Mouse (Mus musculus): Measurements from ENCODE around the gene Smoc2. TPM values are rescaled to one million over a fixed set of nuclear protein-coding genes. Genes with fewer than 3 reads are reported as not detected.

The Smoc2 gene
- polyA plus RNA-seq, 1 experiment from 2014 or later, result 11.8 TPM

DNA sequence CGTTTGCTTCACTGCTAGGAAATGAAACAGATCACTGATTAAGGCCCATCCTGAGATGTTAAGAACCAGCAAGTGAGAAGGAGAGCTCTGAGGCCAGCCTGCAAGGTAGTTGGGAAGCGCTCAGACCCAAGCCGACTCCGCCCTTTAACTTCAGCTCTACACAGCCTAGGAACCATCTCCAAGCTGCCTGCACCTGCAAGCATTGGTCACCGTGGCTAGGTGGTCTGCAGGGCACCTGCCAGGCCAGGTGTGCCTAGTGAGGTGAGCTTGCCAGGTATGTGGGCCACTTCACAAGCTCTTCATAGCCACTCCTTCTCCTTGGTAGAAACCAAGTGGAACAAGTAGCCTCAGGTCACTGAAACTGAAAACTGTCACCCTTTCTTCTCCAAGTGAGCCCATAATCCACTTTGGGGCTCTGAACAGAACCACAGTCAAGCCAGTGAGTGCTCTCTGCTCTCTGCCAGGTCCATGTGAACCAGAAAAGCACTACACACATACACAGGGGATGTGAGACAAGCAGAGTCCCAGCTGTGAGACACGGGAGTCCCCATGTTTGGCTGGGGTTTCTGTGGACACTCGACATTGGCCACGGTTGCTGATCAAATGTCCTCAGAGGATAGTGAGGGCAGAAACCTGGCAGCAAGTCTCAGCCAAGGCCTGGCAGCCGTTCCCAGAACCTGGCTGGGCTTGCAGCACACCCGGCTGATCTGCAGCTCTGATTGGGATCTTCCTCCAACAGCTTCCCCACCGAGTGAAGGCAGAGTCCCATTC, 34.9 kb upstream of the Smoc2 start:
- WGBS, result 64% methylated on average over 11 of the region's 11 CpGs
- no peaks in the 10 kb centered on the region for H3K36me3 ChIP-seq (ENCODE audit: control insufficient read depth, insufficient read depth, low read length)
- H3K27me3 ChIP-seq (replicated peaks; ENCODE audit: control insufficient read depth, insufficient read depth, low read length), result no peaks in the 10 kb centered on the region
- H3K4me3 ChIP-seq (ENCODE audit: low read depth, low read length), result no peak overlapping the region
- no peak overlapping the region for H3K9ac ChIP-seq (ENCODE audit: low read depth, low read length)
- H3K9me3 ChIP-seq (ENCODE audit: control insufficient read depth, low read length), result no peaks in the 10 kb centered on the region
- no peak overlapping the region for H3K4me2 ChIP-seq
- H3K27ac ChIP-seq (ENCODE audit: low read depth, low read length), result no peak overlapping the region
- no peaks in the 10 kb centered on the region for H3K4me1 ChIP-seq (replicated peaks; ENCODE audit: control insufficient read depth, insufficient read depth, low read length)
- no peak for ATAC-seq (replicated peaks; ENCODE audit: low FRiP score)
- no peak for DNase-seq (ENCODE audit: low spot score)

DNA sequence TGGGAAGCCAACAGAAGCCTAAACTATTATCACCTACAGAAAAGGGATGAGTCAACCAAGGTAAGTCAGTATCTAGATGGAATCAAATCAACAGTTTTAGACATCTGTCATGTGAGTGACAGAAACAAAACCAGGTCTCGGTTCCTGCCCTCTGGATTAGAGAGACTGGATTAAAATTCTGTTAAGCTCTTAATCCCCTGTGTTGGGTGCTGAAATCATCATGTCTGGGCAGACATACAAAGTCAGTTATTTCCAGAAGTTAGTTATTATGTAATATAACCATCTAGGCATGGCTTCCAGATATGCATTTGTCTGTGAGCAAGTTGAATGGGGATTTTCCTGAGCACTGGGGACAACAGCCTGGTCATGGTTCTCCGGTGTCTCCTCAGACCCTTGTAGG, 33.0 kb upstream of the Smoc2 start:
- H3K27ac ChIP-seq (ENCODE audit: low read depth, low read length), result no peak overlapping the region
- H3K9ac ChIP-seq (ENCODE audit: low read depth, low read length), result no peak overlapping the region
- no peaks in the 10 kb centered on the region for H3K36me3 ChIP-seq (ENCODE audit: control insufficient read depth, insufficient read depth, low read length)
- H3K9me3 ChIP-seq (ENCODE audit: control insufficient read depth, low read length), result no peaks in the 10 kb centered on the region
- DNase-seq (ENCODE audit: low spot score), result no peak
- H3K4me2 ChIP-seq, result no peak overlapping the region
- no peak overlapping the region for H3K4me3 ChIP-seq (ENCODE audit: low read depth, low read length)
- no peaks in the 10 kb centered on the region for H3K27me3 ChIP-seq (replicated peaks; ENCODE audit: control insufficient read depth, insufficient read depth, low read length)
- no peaks in the 10 kb centered on the region for H3K4me1 ChIP-seq (replicated peaks; ENCODE audit: control insufficient read depth, insufficient read depth, low read length)
- 85% methylated on average over 2 of the region's 2 CpGs for WGBS
- ATAC-seq (replicated peaks; ENCODE audit: low FRiP score), result no peak

DNA sequence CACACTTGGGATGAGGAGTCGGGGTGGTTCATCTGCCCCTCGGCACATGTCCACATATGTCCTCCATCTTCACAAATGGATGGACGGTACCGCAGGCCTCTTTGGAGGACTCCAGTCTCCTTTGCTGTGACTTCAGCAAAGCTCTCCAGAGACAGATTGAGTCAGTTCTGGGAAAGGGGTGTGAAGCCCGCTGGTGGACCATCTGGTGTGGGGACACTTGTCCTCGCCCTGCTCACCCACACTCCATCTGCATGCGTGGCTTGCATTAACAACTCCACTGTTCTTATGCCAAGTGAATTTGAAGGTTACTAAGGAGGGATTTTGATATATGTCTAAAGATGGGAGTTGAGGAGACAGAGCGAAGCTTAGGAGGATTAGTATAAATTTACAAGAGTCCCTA, 31.4 kb upstream of the Smoc2 start:
- H3K9ac ChIP-seq (ENCODE audit: low read depth, low read length), result no peak overlapping the region
- no peak overlapping the region for H3K4me2 ChIP-seq
- WGBS, result 85% methylated on average over 8 of the region's 8 CpGs
- ATAC-seq (replicated peaks; ENCODE audit: low FRiP score) (no peak), DNase-seq (ENCODE audit: low spot score) (no peak)
- H3K4me3 ChIP-seq (ENCODE audit: low read depth, low read length), result no peak overlapping the region
- no peak overlapping the region for H3K27ac ChIP-seq (ENCODE audit: low read depth, low read length)
- H3K4me1 ChIP-seq (replicated peaks; ENCODE audit: control insufficient read depth, insufficient read depth, low read length), result no peaks in the 10 kb centered on the region
- H3K9me3 ChIP-seq (ENCODE audit: control insufficient read depth, low read length), result no peaks in the 10 kb centered on the region
- no peaks in the 10 kb centered on the region for H3K27me3 ChIP-seq (replicated peaks; ENCODE audit: control insufficient read depth, insufficient read depth, low read length)
- no peaks in the 10 kb centered on the region for H3K36me3 ChIP-seq (ENCODE audit: control insufficient read depth, insufficient read depth, low read length)

DNA sequence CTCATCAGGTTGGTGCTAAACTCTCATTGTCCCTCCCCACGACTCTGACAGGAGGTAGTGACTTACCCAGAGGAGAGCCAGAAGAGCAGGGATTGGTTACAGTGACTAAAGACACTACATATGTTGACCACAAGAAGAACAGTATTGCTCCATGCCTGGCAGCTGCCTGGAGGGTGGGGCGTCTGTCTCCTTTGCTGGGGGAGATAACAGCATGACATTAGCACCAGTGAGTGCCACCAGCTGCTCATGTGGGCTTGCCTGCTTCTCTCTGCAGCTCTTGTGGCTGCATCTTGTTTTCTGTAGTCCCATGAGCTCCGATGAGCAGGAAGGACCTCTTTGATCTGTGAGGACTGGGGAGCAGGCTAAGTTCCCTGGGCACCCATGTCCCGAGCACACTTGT, 29.7 kb upstream of the Smoc2 start:
- H3K4me2 ChIP-seq, result no peak overlapping the region
- no peaks in the 10 kb centered on the region for H3K27me3 ChIP-seq (replicated peaks; ENCODE audit: control insufficient read depth, insufficient read depth, low read length)

DNA sequence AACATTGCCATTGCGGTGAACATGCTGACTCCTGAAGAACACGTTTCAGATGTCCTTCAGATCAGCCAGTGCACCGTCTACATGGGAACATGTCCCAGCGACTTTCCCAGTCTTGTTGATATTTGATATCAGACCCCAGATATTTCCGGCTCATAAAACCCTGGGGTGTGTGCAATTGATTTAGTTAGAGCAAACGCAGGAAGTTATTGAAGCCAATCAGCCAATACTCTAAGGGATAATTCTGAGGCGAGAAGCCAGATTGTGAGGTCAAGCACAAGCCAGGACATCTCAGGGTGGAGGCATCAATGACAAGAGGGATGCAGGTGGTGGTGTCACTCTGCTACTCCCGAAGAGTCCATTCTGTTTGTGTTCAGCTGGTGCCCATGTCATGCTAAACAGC, 28.9 kb upstream of the Smoc2 start:
- Histone ChIP-seq H3K9me3 (ENCODE audit: control insufficient read depth, low read length) (no peaks in the 10 kb centered on the region), H3K27me3 (replicated peaks; ENCODE audit: control insufficient read depth, insufficient read depth, low read length) (no peaks in the 10 kb centered on the region), H3K4me1 (replicated peaks; ENCODE audit: control insufficient read depth, insufficient read depth, low read length) (no peaks in the 10 kb centered on the region; the same call in 1 of the 2 replicates), H3K9ac (ENCODE audit: low read depth, low read length) (no peak overlapping the region), H3K36me3 (ENCODE audit: control insufficient read depth, insufficient read depth, low read length) (no peaks in the 10 kb centered on the region), H3K4me3 (ENCODE audit: low read depth, low read length) (no peak overlapping the region), H3K27ac (ENCODE audit: low read depth, low read length) (no peak overlapping the region), H3K4me2 (no peak overlapping the region)
- DNase-seq (ENCODE audit: low spot score), result no peak
- ATAC-seq (replicated peaks; ENCODE audit: low FRiP score), result no peak
- WGBS, result 83% methylated on average over 8 of the region's 8 CpGs

More for the DNA sequence above, 29.7 kb upstream of the Smoc2 start:
- Histone ChIP-seq H3K36me3 (ENCODE audit: control insufficient read depth, insufficient read depth, low read length) (no peaks in the 10 kb centered on the region), H3K4me3 (ENCODE audit: low read depth, low read length) (no peak overlapping the region), H3K9ac (ENCODE audit: low read depth, low read length) (no peak overlapping the region), H3K27ac (ENCODE audit: low read depth, low read length) (no peak overlapping the region), H3K4me1 (replicated peaks; ENCODE audit: control insufficient read depth, insufficient read depth, low read length) (no peaks in the 10 kb centered on the region; the same call in 1 of the 2 replicates), H3K9me3 (ENCODE audit: control insufficient read depth, low read length) (no peaks in the 10 kb centered on the region)
- ATAC-seq (replicated peaks; ENCODE audit: low FRiP score) (peak; percentile 61; the same call in 1 of the 2 replicates), DNase-seq (ENCODE audit: low spot score) (no peak)
- 36% methylated on average over 4 of the region's 4 CpGs for WGBS

DNA sequence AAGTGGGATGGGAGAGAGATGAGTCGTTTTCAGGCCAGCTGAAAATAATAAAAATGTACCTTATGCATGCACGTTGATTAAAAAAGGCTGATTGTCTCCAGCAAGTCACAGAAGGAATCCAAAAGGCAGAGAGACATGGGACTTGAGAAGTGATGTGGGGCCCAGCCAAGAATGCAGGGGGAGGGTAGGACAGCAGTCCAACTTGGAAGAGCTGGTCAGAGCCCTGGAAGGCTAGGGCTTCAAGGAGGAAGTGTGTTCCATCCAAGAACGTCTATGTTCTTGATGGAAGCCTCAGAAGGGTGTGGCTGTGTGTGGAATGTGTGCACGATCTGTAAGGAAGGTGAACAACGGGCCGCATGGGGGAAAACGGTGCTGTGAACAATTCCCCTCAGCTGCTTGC, 26.9 kb upstream of the Smoc2 start:
- Histone ChIP-seq H3K4me3 (ENCODE audit: low read depth, low read length) (no peak overlapping the region), H3K27me3 (replicated peaks; ENCODE audit: control insufficient read depth, insufficient read depth, low read length) (no peaks in the 10 kb centered on the region), H3K9me3 (ENCODE audit: control insufficient read depth, low read length) (no peaks in the 10 kb centered on the region), H3K4me1 (replicated peaks; ENCODE audit: control insufficient read depth, insufficient read depth, low read length) (no peaks in the 10 kb centered on the region; the same call in 1 of the 2 replicates), H3K36me3 (ENCODE audit: control insufficient read depth, insufficient read depth, low read length) (no peaks in the 10 kb centered on the region), H3K27ac (ENCODE audit: low read depth, low read length) (no peak overlapping the region), H3K9ac (ENCODE audit: low read depth, low read length) (no peak overlapping the region), H3K4me2 (no peak overlapping the region)
- no peak for DNase-seq (ENCODE audit: low spot score)
- no peak for ATAC-seq (replicated peaks; ENCODE audit: low FRiP score)
- WGBS, result 73% methylated on average over 7 of the region's 7 CpGs

DNA sequence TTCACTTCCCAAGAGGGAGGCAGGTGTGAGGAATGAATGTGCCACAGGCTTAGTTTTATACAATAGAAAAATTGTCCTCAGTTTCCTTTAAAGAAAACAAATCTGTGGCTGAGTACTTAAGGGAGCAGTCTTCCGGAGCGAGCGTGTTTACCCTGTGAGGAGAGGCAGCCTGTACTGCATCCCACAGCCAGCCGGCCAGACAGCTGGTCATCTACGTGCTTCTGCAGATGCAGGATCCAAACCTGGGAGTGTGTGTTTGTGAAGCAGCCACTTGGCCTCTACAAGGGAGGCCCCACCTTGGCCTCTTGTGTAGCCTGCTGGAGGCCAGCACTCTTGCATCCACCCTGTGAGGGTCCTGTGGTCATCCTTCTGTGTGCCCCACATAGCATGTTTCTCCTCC, 24.7 kb upstream of the Smoc2 start:
- Histone ChIP-seq H3K27ac (ENCODE audit: low read depth, low read length) (no peak overlapping the region), H3K9me3 (ENCODE audit: control insufficient read depth, low read length) (no peaks in the 10 kb centered on the region), H3K4me3 (ENCODE audit: low read depth, low read length) (no peak overlapping the region), H3K4me1 (replicated peaks; ENCODE audit: control insufficient read depth, insufficient read depth, low read length) (no peaks in the 10 kb centered on the region; the same call in 1 of the 2 replicates), H3K36me3 (ENCODE audit: control insufficient read depth, insufficient read depth, low read length) (no peaks in the 10 kb centered on the region), H3K27me3 (replicated peaks; ENCODE audit: control insufficient read depth, insufficient read depth, low read length) (no peaks in the 10 kb centered on the region), H3K9ac (ENCODE audit: low read depth, low read length) (no peak overlapping the region), H3K4me2 (no peak overlapping the region)
- no peak for DNase-seq (ENCODE audit: low spot score)
- 68% methylated on average over 5 of the region's 5 CpGs for WGBS
- ATAC-seq (replicated peaks; ENCODE audit: low FRiP score), result no peak

DNA sequence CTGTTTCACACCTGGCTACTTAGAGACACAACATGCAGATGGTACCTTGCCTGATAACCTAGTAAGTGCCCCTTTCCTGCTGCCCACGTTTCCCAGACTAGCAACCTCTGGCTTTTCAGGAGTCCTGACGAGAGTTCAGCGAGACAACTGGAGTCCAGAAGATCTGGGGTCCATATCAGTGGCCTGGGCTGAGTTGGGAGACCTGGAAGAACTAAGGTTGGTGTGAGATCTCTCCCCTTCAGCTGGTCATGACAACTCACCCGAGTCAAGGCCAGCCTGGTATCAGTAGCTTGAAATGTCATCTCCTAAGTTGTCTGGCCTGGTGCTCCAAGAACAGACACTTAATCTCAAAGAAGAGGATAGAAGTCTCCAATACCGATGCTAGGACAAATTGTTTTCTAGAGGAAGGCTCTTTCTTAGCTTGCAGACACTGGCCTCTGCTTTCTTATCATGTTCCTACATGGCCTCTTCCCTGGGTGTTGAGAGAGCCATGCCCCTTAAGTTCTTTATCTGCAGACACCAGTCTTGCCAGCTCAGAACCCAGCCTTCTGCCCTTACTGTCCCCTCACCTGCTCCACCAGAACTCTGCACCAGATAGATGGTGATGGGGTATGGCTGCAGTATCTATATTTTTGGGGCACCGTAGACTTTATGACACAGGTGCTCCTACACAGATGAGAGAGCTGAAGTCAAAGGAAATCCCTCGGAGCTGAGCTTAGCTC, 21.3 kb upstream of the Smoc2 start:
- Histone ChIP-seq H3K36me3 (ENCODE audit: control insufficient read depth, insufficient read depth, low read length) (no peaks in the 10 kb centered on the region), H3K4me2 (no peak overlapping the region), H3K9ac (ENCODE audit: low read depth, low read length) (no peak overlapping the region), H3K9me3 (ENCODE audit: control insufficient read depth, low read length) (no peaks in the 10 kb centered on the region), H3K27me3 (replicated peaks; ENCODE audit: control insufficient read depth, insufficient read depth, low read length) (no peaks in the 10 kb centered on the region), H3K27ac (ENCODE audit: low read depth, low read length) (no peak overlapping the region), H3K4me3 (ENCODE audit: low read depth, low read length) (no peak overlapping the region), H3K4me1 (replicated peaks; ENCODE audit: control insufficient read depth, insufficient read depth, low read length) (no peaks in the 10 kb centered on the region; the same call in 1 of the 2 replicates)
- 64% methylated on average over 7 of the region's 7 CpGs for WGBS
- ATAC-seq (replicated peaks; ENCODE audit: low FRiP score) (peak; percentile 85), DNase-seq (ENCODE audit: low spot score) (no peak)

DNA sequence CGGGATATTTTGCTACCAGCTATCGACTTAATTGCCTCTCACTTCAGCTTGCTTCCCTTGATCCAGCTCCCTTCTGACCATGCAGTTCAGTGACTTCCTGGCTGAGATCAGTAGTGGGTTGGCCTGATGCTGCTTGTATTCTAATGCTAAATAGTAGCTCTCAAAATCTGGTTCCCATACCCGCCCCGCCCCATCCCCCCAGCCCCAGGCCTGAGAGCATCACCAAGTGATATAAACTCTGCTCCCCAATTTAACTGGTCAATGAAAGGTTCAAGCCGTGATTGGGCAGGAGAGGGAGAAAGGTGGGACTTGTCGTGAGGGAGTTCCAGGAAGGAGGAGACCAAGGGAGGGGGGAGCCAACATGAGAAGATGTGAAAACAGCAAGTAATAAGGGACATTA, 20.4 kb upstream of the Smoc2 start:
- Histone ChIP-seq H3K4me2 (no peak overlapping the region), H3K27me3 (replicated peaks; ENCODE audit: control insufficient read depth, insufficient read depth, low read length) (no peaks in the 10 kb centered on the region), H3K4me3 (ENCODE audit: low read depth, low read length) (no peak overlapping the region), H3K36me3 (ENCODE audit: control insufficient read depth, insufficient read depth, low read length) (no peaks in the 10 kb centered on the region), H3K4me1 (replicated peaks; ENCODE audit: control insufficient read depth, insufficient read depth, low read length) (no peaks in the 10 kb centered on the region; the same call in 1 of the 2 replicates), H3K9ac (ENCODE audit: low read depth, low read length) (no peak overlapping the region), H3K27ac (ENCODE audit: low read depth, low read length) (no peak overlapping the region), H3K9me3 (ENCODE audit: control insufficient read depth, low read length) (no peaks in the 10 kb centered on the region)
- no peak for DNase-seq (ENCODE audit: low spot score)
- 36% methylated on average over 6 of the region's 6 CpGs for WGBS
- no peak for ATAC-seq (replicated peaks; ENCODE audit: low FRiP score)
